Mouse (Mus musculus) 3134 (cell line): ENCODE results near the gene Lrrc75b.
"Not testable (repeated sequence)": the region's sequence is repeated elsewhere in the genome, so short reads cannot be mapped to it uniquely, and the experiment has no call there.

Experiments
- DNase-seq: peaks from one replicate; pipeline ENCODE4 v3.0.0-alpha.2; 2011; ENCODE audit warnings: low spot score; ENCODE audit not compliant: insufficient read length; ENCODE audit errors: extremely low read depth

Lrrc75b gene

GRCm38 (mm10) chr10:75536123-75536522 lies 24.0 kb downstream of the Lrrc75b start:
- no peak for DNase-seq

GRCm38 (mm10) chr10:75535423-75535822 lies 24.7 kb downstream of the Lrrc75b start:
- DNase-seq = no peak

DNA sequence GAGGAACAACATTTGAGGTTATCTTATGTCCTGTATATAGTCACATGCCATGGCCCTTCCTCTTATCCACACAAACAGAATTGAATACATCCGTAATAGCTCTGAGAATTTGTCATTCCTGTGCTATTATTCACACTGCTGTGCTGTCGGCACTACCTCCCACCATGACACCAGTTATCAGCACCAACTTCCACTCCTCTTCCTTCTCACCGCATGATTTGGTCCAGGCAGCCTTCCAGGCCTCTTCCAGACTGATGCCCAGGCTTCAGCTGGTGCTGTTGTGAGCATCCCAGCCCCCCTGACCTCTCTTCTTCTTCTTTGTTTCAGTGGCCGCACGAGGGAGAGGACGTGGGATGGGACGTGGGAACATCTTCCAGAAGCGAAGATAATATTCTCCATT lies 25.2 kb downstream of the Lrrc75b start:
- DNase-seq = no peak

DNA sequence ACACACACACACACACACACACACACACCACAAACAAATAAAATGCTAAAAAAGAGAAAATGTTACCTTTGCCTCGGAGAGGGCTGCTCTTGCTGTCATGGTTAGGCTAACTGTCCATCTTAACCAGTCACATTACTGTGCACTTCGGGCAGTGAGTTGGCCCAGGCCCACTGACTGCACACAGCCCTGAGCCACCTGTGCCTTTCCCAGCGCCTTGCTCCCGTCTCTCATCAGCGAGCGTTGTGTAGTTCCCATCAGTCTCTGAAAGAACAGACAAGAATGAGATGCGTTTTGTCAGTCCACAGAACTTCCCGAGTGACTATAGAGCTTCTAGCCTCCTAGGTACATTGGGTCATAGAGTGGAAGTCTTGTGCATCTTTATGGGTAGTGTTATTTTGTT lies 25.9 kb downstream of the Lrrc75b start:
- no peak for DNase-seq

DNA sequence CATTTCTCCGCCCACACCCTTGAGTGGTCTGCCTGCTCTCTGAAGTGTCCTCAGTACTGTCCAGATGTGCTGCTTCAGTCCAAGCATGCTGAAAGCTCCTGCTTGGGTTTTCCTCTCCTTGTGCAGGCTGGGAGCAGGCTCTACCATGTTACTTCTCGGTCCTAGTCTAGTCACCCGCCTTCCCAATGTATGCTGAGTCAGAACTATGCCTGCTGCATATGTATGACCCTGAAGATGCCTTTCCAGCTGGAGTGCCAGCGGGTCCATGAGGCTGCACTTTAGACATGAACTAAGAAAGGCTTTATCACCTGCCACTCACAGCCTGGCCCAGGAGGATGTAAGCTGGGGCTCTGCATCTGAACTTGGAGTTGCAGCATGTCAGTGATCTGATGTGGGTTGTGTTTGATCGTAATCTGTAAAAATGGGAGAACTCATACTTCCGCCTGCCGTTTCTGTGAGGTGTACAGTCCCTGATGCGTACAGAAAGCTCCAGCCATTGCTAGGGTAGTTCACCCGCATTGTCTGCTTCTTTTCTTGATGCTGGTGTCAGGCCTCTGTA lies 28.5 kb downstream of the Lrrc75b start:
- no peak for DNase-seq

- no peak for DNase-seq
Observed at GRCm38 (mm10) chr10:75530322-75530721, 29.8 kb downstream of the Lrrc75b start.

GRCm38 (mm10) chr10:75525450-75525849 lies 34.7 kb downstream of the Lrrc75b start:
- not testable (repeated sequence) for DNase-seq

DNA sequence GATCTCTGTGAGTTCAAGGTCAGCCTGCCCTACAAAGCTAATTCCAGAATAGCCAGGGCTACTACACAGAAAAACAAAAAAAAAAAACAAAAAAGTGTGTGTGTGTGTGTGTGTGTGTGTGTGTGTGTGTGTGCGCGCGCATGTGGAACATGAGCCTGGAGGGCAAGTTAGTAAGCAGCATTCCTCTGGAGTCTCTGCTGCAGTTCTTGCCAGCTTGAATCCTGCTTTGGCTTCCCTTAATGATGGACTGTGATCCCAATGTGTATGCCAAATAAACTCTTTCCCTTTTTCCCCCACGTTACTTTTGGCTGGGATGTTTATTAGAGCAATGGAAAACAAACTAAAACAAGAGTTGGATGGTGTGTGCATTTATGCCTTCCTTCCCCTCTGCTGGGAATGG lies 38.5 kb downstream of the Lrrc75b start:
- DNase-seq = no peak

GRCm38 (mm10) chr10:75520581-75520980 lies 39.5 kb downstream of the Lrrc75b start:
- no peak for DNase-seq

DNA sequence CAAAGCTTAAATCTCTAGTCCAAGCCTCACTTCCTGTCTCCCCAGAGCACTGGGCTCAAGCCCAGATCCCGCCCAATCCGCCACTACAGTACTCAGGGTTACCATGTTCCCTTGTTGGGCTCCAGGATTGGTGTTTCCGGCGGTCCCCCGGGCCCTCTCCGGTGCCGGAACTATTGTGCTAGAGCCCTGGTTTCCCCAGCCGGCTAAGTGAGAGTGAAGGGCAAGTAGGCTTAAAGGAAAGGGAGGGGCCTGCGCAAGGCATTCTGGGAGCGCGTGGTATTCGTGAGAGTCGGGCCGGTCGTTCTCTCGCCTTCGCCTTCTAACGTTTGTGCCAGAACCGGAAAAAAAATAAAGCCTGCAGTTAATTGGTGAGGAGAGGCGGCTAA lies 42.4 kb downstream of the Lrrc75b start, which contains the start of gene Gucd1:
TSS of gene Gucd1 (minus strand) at position 215 of the 386 bp plus-strand sequence.
- DNase-seq = peak; percentile 96

DNA sequence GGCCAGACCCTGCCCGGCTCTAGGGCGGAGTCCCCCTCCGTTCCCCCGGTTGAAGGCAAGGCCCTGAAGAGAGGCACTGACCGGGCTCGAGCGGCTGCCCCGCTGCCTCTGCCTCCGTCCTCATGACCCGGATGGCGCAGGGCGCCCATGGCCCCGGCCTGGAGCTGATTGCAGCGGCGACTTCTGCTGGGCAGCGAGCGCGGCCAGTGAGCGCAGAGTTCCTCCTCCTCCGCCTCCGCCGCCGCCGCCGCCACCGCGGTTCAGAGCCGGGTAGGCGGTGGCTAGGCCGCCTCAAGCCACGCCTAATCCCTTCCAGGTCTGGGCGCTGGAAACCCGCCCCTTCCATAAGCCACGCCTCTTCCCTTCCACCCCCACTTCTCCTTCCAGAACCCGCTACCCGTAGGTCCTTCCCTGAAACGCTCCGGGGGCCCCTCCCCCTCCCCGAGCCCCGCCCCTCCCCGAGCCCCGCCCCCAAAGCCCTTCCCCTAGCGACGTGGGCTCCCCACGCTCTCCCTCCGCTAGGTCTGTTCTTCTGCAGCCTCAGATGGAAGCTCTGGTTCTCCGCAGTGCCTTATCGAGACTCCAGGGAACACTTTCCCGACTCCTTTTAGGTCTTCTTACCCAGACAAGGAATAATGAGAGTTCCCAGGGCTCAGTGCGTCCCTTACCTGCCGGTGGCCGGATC lies 42.9 kb downstream of the Lrrc75b start, which contains the start of gene Snrpd3:
TSS of gene Snrpd3 (plus strand) at position 479 of the 685 bp plus-strand sequence.
- peak; percentile 91 for DNase-seq

- DNase-seq = no peak
Observed at GRCm38 (mm10) chr10:75516724-75517072, 43.4 kb downstream of the Lrrc75b start.

DNA sequence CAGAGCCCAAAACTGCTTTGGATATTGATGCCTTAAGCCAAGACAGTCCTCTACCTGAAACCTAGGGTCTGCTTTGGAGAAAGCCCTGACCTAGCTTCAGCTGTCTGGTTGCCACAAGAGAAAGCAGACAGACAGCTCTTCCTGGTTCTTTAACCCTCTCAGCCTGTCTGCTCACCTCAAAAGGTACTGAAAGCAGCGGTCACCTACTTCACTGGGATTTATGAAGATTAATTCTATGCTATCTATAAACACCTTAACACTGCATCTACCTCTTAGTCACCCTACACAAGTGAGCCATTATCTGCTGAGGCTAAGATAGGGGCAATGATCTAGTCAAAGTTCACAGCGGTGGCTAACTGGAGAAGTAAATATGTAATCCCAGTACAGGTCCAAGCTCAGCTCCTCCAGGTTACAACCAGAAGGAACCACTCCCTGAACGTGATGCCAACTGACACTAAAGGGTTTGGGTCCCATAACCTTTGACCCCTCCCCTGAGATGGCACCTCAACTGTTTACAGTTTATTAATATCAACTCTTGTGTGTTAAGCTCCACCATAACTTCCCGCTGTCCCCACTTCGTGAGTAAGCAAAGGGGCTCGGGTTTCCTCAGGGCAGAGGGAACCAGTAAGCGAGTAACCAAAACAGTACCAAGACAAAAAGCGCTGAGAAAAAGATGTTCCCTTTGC lies 43.9 kb downstream of the Lrrc75b start:
- DNase-seq = no peak

DNA sequence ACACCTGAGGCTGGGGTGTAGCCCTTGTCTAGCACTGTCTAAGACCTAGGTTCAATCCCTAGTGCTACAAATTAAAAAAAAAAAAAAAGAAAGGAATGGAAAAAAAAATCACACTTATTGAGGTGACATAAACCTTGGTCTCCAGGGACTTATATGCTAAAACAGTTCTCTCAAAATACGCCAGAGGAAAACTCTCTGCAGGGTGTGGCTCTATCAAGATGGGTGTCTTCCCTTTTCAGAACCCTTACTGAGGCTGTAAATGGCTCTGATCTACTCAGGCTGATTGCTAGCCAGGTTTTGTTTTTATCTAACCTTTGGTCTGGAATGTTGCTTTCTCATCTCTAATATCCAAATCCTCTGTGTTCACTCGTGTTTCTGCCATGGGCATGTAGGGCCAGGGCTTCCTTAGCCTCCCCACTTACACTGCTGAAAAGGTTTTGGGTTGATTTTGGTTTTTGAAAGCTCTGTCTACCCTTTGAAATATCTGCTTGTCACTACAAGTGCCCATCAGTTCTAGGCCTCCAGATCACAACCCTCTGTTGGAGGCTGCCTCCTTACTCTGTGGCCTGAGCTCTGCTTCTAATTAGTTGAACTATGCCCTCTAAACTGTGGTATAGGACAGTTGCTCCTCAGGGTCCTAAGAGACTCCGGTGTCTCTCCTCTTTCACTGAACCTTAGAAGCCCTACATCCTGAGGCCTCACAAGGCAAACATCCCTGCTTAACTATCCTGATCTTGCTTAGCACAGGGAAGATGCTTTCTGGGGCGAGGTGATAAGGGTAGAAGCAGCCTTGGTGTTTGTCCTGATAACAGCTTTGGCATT lies 44.7 kb downstream of the Lrrc75b start:
- DNase-seq = no peak

- no peak for DNase-seq
Observed at GRCm38 (mm10) chr10:75514361-75514760, 45.8 kb downstream of the Lrrc75b start.

DNA sequence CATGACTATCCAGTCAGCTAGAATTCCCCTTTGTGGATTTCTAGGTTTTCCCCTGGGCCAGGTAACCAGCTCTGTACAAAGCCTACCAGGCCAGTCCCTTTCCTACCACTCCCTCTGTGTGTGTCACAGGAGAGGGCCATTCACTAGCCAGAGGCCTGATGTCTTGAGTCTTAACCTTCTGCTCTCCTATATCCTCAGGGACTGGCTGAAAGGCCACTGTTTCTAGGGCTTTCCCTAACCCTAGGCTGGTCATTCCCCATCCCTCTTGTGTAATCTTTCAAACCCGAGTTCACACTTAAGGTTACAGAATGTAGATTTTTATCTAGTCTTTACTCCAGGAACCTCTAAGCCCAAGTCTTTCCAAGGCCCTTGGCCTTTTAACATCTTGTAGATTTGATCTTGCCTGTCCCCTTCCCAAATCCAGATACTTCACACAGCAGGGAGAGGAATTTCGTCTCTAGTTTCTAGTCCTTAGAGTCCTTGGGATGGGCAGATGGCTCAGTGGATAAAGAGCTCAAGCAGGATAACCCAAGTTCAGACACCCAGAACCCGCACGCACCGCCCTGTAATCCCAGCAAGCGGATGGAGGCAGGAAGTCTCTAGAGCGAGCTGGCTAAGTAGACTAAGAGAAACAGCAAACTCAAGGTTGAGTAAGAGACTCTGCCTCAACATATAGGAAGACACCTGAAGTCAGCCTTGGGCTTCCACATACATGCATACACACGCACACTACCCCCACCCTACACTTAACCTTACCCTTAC lies 46.6 kb downstream of the Lrrc75b start:
- no peak for DNase-seq

- DNase-seq = no peak
Observed at GRCm38 (mm10) chr10:75512796-75513195, 47.3 kb downstream of the Lrrc75b start.

- no peak for DNase-seq
Observed at GRCm38 (mm10) chr10:75511897-75512296, 48.2 kb downstream of the Lrrc75b start.

- no peak for DNase-seq
Observed at GRCm38 (mm10) chr10:75511060-75511459, 49.1 kb downstream of the Lrrc75b start.

- DNase-seq = no peak
Observed at GRCm38 (mm10) chr10:75510446-75510845, 49.7 kb downstream of the Lrrc75b start.
